Mouse (Mus musculus): ENCODE data around the gene Gm29776.
A peak's percentile ranks its signal among the peaks of the same experiment; 100 is the strongest.

Gene Gm29776

GRCm38 (mm10) chr14:54709054-54709453 is 10.4 kb upstream of the Gm29776 start:
- DNase-seq (ENCODE audit: low read depth) = no peak

- DNase-seq (ENCODE audit: low read depth) = no peak
These were observed 8.1 kb upstream of the Gm29776 start for GRCm38 (mm10) chr14:54706589-54707320.

- DNase-seq (ENCODE audit: low read depth) = peak; percentile 87
These were observed 7.2 kb upstream of the Gm29776 start for GRCm38 (mm10) chr14:54705844-54706243.

- DNase-seq (ENCODE audit: low read depth) = no peak
These were observed 4.6 kb upstream of the Gm29776 start for GRCm38 (mm10) chr14:54703207-54703606.

- DNase-seq (ENCODE audit: low read depth) = peak; percentile 79
These were observed 2.7 kb upstream of the Gm29776 start for GRCm38 (mm10) chr14:54701298-54701697.

GRCm38 (mm10) chr14:54699586-54699985 is 953 bp upstream of the Gm29776 start:
- DNase-seq (ENCODE audit: low read depth) = no peak

GRCm38 (mm10) chr14:54696752-54697151 is 1.9 kb downstream of the Gm29776 start:
- DNase-seq (ENCODE audit: low read depth) = no peak

- no peak for DNase-seq (ENCODE audit: low read depth)
These were observed 3.6 kb downstream of the Gm29776 start for GRCm38 (mm10) chr14:54695042-54695441.

GRCm38 (mm10) chr14:54687251-54687650 is 11.4 kb downstream of the Gm29776 start:
- DNase-seq (ENCODE audit: low read depth) = no peak

- peak; percentile 98 for DNase-seq (ENCODE audit: low read depth)
These were observed 12.0 kb downstream of the Gm29776 start, which contains the start of gene Acin1 for GRCm38 (mm10) chr14:54686522-54687143. Gene Acin1, minus strand, starts transcription at chr14:54686931.

- peak; percentile 80 for DNase-seq (ENCODE audit: low read depth)
These were observed 12.5 kb downstream of the Gm29776 start, which contains the start of gene 1700123O20Rik for GRCm38 (mm10) chr14:54686063-54686521. Gene 1700123O20Rik, plus strand, starts transcription at chr14:54686216.

GRCm38 (mm10) chr14:54685471-54685870 is 13.2 kb downstream of the Gm29776 start:
- DNase-seq (ENCODE audit: low read depth) = no peak

GRCm38 (mm10) chr14:54682396-54682795 is 16.2 kb downstream of the Gm29776 start:
- no peak for DNase-seq (ENCODE audit: low read depth)

- no peak for DNase-seq (ENCODE audit: low read depth)
These were observed 19.9 kb downstream of the Gm29776 start for GRCm38 (mm10) chr14:54678657-54679304.

GRCm38 (mm10) chr14:54676290-54676689 is 22.3 kb downstream of the Gm29776 start:
- no peak for DNase-seq (ENCODE audit: low read depth)

GRCm38 (mm10) chr14:54674317-54674716 is 24.3 kb downstream of the Gm29776 start:
- DNase-seq (ENCODE audit: low read depth) = no peak

GRCm38 (mm10) chr14:54669381-54669780 is 29.3 kb downstream of the Gm29776 start:
- DNase-seq (ENCODE audit: low read depth) = no peak

GRCm38 (mm10) chr14:54664477-54665222 is 34.0 kb downstream of the Gm29776 start:
- DNase-seq (ENCODE audit: low read depth) = no peak

- DNase-seq (ENCODE audit: low read depth) = peak; percentile 73
These were observed 38.6 kb downstream of the Gm29776 start for GRCm38 (mm10) chr14:54660009-54660408.

- peak; percentile 76 for DNase-seq (ENCODE audit: low read depth)
These were observed 45.1 kb downstream of the Gm29776 start for GRCm38 (mm10) chr14:54653496-54653895.

- DNase-seq (ENCODE audit: low read depth) = no peak
These were observed 45.8 kb downstream of the Gm29776 start for GRCm38 (mm10) chr14:54652787-54653186.

GRCm38 (mm10) chr14:54651556-54651955 is 47.1 kb downstream of the Gm29776 start:
- no peak for DNase-seq (ENCODE audit: low read depth)
